Mouse (Mus musculus) frontal cortex, postnatal 10 days (tissue): ENCODE data around the gene Cnnm4.
A peak's percentile ranks its signal among the peaks of the same experiment; 100 is the strongest.

ENCODE experiments used
- DNase-seq, 2 experiments: peaks; one replicate each; pipeline ENCODE4 v3.0.0; 2022; ENCODE audit warnings: low spot score in 2 of 2, mixed read lengths in 1 of 2

Gene Cnnm4

GRCm38 (mm10) chr1:36471181-36472105, at the start of gene Cnnm4:
Gene Cnnm4, plus strand, starts transcription at chr1:36471620.
- peak; percentile 70 to 83 for DNase-seq

- no peak for DNase-seq
Observed at GRCm38 (mm10) chr1:36429511-36429910, 41.9 kb upstream of the Cnnm4 start.

- no peak for DNase-seq
Observed at GRCm38 (mm10) chr1:36432999-36433398, 38.4 kb upstream of the Cnnm4 start.

GRCm38 (mm10) chr1:36433616-36434015, 37.8 kb upstream of the Cnnm4 start:
- no peak for DNase-seq

- DNase-seq, result no peak
Observed at GRCm38 (mm10) chr1:36435071-36435470, 36.3 kb upstream of the Cnnm4 start.

- no peak for DNase-seq
Observed at GRCm38 (mm10) chr1:36436515-36436914, 34.9 kb upstream of the Cnnm4 start.

- DNase-seq, result no peak
Observed at GRCm38 (mm10) chr1:36437223-36437622, 34.2 kb upstream of the Cnnm4 start.

GRCm38 (mm10) chr1:36441101-36441500, 30.3 kb upstream of the Cnnm4 start:
- DNase-seq, result peak; percentile 16 to 36

- peak; percentile 97 to 98 for DNase-seq
Observed at GRCm38 (mm10) chr1:36444471-36445464, 26.7 kb upstream of the Cnnm4 start, which contains the start of gene Lman2l. Gene Lman2l, minus strand, starts transcription at chr1:36445271.

GRCm38 (mm10) chr1:36445508-36445907, 25.9 kb upstream of the Cnnm4 start:
- no peak for DNase-seq

- no peak for DNase-seq
Observed at GRCm38 (mm10) chr1:36446106-36446824, 25.2 kb upstream of the Cnnm4 start.

GRCm38 (mm10) chr1:36446841-36447240, 24.6 kb upstream of the Cnnm4 start:
- no peak for DNase-seq

GRCm38 (mm10) chr1:36454055-36454815, 17.2 kb upstream of the Cnnm4 start:
- no peak for DNase-seq

GRCm38 (mm10) chr1:36457388-36458014, 13.9 kb upstream of the Cnnm4 start:
- DNase-seq, result no peak

GRCm38 (mm10) chr1:36458169-36458568, 13.3 kb upstream of the Cnnm4 start:
- no peak for DNase-seq

GRCm38 (mm10) chr1:36461829-36462228, 9.6 kb upstream of the Cnnm4 start:
- DNase-seq, result no peak

- DNase-seq, result no peak
Observed at GRCm38 (mm10) chr1:36465641-36466160, 5.7 kb upstream of the Cnnm4 start.

GRCm38 (mm10) chr1:36467446-36467845, 4.0 kb upstream of the Cnnm4 start:
- DNase-seq, result no peak

- DNase-seq, result no peak
Observed at GRCm38 (mm10) chr1:36469811-36470444, 1.5 kb upstream of the Cnnm4 start.

GRCm38 (mm10) chr1:36472106-36472440, 653 bp downstream of the Cnnm4 start:
- no peak for DNase-seq
